Mouse (Mus musculus): Measurements from ENCODE around the gene Dppa2. TPM values are rescaled to one million over a fixed set of nuclear protein-coding genes. Genes with fewer than 3 reads are reported as not detected.

Dppa2 gene
- polyA plus RNA-seq, 1 experiment: not detected

GRCm38 (mm10) chr16:48328420-48328819, 24.7 kb downstream of the Dppa2 start:
- no peak overlapping the region for H3K27ac ChIP-seq (ENCODE audit: insufficient read depth, low read depth, low read length)
- TF ChIP-seq CTCF (IDR thresholded peaks at IDR 0.05; ENCODE audit: low read depth, low read length): no peak
- TF ChIP-seq POLR2A (IDR thresholded peaks at IDR 0.05; ENCODE audit: borderline replicate concordance, low read depth, low read length): no peak
- H3K4me1 ChIP-seq (ENCODE audit: control insufficient read depth, insufficient read depth, low read length): no peaks in the 10 kb centered on the region
- H3K4me3 ChIP-seq (ENCODE audit: insufficient read depth, low read length): no peak overlapping the region

GRCm38 (mm10) chr16:48331822-48332221, 28.1 kb downstream of the Dppa2 start:
- H3K27ac ChIP-seq (ENCODE audit: insufficient read depth, low read depth, low read length): no peak overlapping the region
- H3K4me1 ChIP-seq (ENCODE audit: control insufficient read depth, insufficient read depth, low read length): no peaks in the 10 kb centered on the region
- no peak for TF ChIP-seq CTCF (IDR thresholded peaks at IDR 0.05; ENCODE audit: low read depth, low read length)
- TF ChIP-seq POLR2A (IDR thresholded peaks at IDR 0.05; ENCODE audit: borderline replicate concordance, low read depth, low read length): no peak
- H3K4me3 ChIP-seq (ENCODE audit: insufficient read depth, low read length): no peak overlapping the region

DNA sequence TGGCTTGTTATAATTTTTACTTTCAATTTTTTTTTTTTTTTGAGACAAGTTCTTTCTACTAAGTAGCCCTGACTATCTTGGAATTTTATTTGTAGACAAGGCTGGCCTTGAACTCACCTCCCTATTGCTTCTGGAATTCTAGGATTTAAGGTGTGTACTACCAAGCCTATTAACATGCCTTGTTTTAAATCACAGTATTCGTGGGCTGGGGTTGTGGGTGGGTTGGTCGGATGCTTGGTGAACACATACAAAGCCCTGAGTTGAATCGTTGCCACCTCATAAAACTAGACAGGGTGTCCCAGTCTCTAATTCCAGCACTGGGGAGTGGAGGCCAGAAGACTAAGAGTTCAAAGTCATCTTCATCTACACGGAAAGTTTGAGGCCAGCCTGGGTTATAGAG, 31.6 kb downstream of the Dppa2 start:
- H3K4me3 ChIP-seq (ENCODE audit: insufficient read depth, low read length): no peak overlapping the region
- TF ChIP-seq POLR2A (IDR thresholded peaks at IDR 0.05; ENCODE audit: borderline replicate concordance, low read depth, low read length): no peak
- no peak for TF ChIP-seq CTCF (IDR thresholded peaks at IDR 0.05; ENCODE audit: low read depth, low read length)
- H3K27ac ChIP-seq (ENCODE audit: insufficient read depth, low read depth, low read length): no peak overlapping the region
- no peaks in the 10 kb centered on the region for H3K4me1 ChIP-seq (ENCODE audit: control insufficient read depth, insufficient read depth, low read length)

GRCm38 (mm10) chr16:48344193-48344592, 40.5 kb downstream of the Dppa2 start:
- TF ChIP-seq CTCF (IDR thresholded peaks at IDR 0.05; ENCODE audit: low read depth, low read length): no peak
- no peak for TF ChIP-seq POLR2A (IDR thresholded peaks at IDR 0.05; ENCODE audit: borderline replicate concordance, low read depth, low read length)
- Histone ChIP-seq H3K4me1 (ENCODE audit: control insufficient read depth, insufficient read depth, low read length) (no peaks in the 10 kb centered on the region), H3K27ac (ENCODE audit: insufficient read depth, low read depth, low read length) (no peak overlapping the region), H3K4me3 (ENCODE audit: insufficient read depth, low read length) (no peak overlapping the region)

GRCm38 (mm10) chr16:48347246-48347645, 43.5 kb downstream of the Dppa2 start:
- H3K4me3 ChIP-seq (ENCODE audit: insufficient read depth, low read length): no peak overlapping the region
- no peaks in the 10 kb centered on the region for H3K4me1 ChIP-seq (ENCODE audit: control insufficient read depth, insufficient read depth, low read length)
- TF ChIP-seq CTCF (IDR thresholded peaks at IDR 0.05; ENCODE audit: low read depth, low read length) (no peak), POLR2A (IDR thresholded peaks at IDR 0.05; ENCODE audit: borderline replicate concordance, low read depth, low read length) (no peak)
- no peak overlapping the region for H3K27ac ChIP-seq (ENCODE audit: insufficient read depth, low read depth, low read length)

GRCm38 (mm10) chr16:48355716-48356115, 52.0 kb downstream of the Dppa2 start:
- H3K4me3 ChIP-seq (ENCODE audit: insufficient read depth, low read length): no peak overlapping the region
- TF ChIP-seq CTCF (IDR thresholded peaks at IDR 0.05; ENCODE audit: low read depth, low read length): no peak
- no peak for TF ChIP-seq POLR2A (IDR thresholded peaks at IDR 0.05; ENCODE audit: borderline replicate concordance, low read depth, low read length)
- H3K27ac ChIP-seq (ENCODE audit: insufficient read depth, low read depth, low read length): no peak overlapping the region
- H3K4me1 ChIP-seq (ENCODE audit: control insufficient read depth, insufficient read depth, low read length): no peaks in the 10 kb centered on the region

DNA sequence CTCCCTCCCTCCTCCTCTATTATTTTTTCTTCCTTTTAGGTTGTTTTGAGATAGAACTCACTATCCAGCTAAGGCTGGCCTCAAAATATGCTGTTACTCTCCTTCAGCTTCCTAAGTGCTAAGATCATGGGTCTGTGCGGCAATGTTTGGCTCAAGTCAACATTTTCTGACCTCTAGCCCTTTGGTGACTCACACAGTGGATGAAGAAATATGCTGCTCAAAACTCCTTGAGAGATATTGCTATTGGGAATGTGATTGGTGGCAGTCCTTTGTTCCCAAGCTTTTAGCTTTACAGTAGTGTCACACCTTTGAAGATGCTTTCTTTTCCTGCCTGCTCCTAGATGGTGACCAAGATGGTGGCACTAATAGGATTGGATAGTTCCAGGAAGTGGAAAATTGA, 52.7 kb downstream of the Dppa2 start:
- no peaks in the 10 kb centered on the region for H3K4me1 ChIP-seq (ENCODE audit: control insufficient read depth, insufficient read depth, low read length)
- no peak overlapping the region for H3K27ac ChIP-seq (ENCODE audit: insufficient read depth, low read depth, low read length)
- TF ChIP-seq CTCF (IDR thresholded peaks at IDR 0.05; ENCODE audit: low read depth, low read length): no peak
- TF ChIP-seq POLR2A (IDR thresholded peaks at IDR 0.05; ENCODE audit: borderline replicate concordance, low read depth, low read length): no peak
- H3K4me3 ChIP-seq (ENCODE audit: insufficient read depth, low read length): no peak overlapping the region

- Histone ChIP-seq H3K27ac (ENCODE audit: insufficient read depth, low read depth, low read length) (no peak overlapping the region), H3K4me1 (ENCODE audit: control insufficient read depth, insufficient read depth, low read length) (no peaks in the 10 kb centered on the region), H3K4me3 (ENCODE audit: insufficient read depth, low read length) (no peak overlapping the region)
- no peak for TF ChIP-seq POLR2A (IDR thresholded peaks at IDR 0.05; ENCODE audit: borderline replicate concordance, low read depth, low read length)
- TF ChIP-seq CTCF (IDR thresholded peaks at IDR 0.05; ENCODE audit: low read depth, low read length): no peak
Observed at GRCm38 (mm10) chr16:48360887-48361286, 57.2 kb downstream of the Dppa2 start.

- Histone ChIP-seq H3K27ac (ENCODE audit: insufficient read depth, low read depth, low read length) (no peak overlapping the region), H3K4me3 (ENCODE audit: insufficient read depth, low read length) (no peak overlapping the region), H3K4me1 (ENCODE audit: control insufficient read depth, insufficient read depth, low read length) (no peaks in the 10 kb centered on the region)
- TF ChIP-seq POLR2A (IDR thresholded peaks at IDR 0.05; ENCODE audit: borderline replicate concordance, low read depth, low read length) (no peak), CTCF (IDR thresholded peaks at IDR 0.05; ENCODE audit: low read depth, low read length) (no peak)
Observed at GRCm38 (mm10) chr16:48366801-48367200, 63.1 kb downstream of the Dppa2 start.

DNA sequence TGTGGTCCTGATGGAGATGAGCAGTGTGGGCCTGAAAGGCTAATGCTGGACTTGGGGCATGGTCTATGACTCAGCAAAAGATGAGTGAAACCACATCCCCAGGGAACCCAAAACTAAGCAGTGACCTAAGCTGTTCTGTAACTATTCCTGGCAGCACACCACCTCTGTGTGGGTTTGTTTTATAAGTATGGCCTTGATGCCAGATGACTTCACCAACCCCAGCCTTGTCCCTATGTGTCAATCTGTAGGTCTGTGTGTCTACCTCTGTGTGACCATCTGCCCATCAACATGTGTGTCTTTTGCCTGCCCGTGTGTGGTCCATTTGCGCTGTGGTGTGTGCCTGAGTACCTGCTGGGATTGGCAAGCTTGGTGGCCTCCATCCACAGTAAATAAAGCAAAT, 64.4 kb downstream of the Dppa2 start:
- no peak overlapping the region for H3K27ac ChIP-seq (ENCODE audit: insufficient read depth, low read depth, low read length)
- TF ChIP-seq CTCF (IDR thresholded peaks at IDR 0.05; ENCODE audit: low read depth, low read length) (no peak), POLR2A (IDR thresholded peaks at IDR 0.05; ENCODE audit: borderline replicate concordance, low read depth, low read length) (no peak)
- H3K4me1 ChIP-seq (ENCODE audit: control insufficient read depth, insufficient read depth, low read length): no peaks in the 10 kb centered on the region
- H3K4me3 ChIP-seq (ENCODE audit: insufficient read depth, low read length): no peak overlapping the region

Other genes with a start within 250 kb of the Dppa2 start
- gene Dppa4, start 20.2 kb upstream of the Dppa2 start, polyA plus RNA-seq (2012; ENCODE audit: insufficient read depth, insufficient read length, missing spikeins): not detected in 2 replicates
- gene Gm5485, start 108.5 kb downstream of the Dppa2 start, polyA plus RNA-seq (2012; ENCODE audit: insufficient read depth, insufficient read length, missing spikeins): not detected in 2 replicates
- not detected in 2 replicates for gene Morc1, start 127.3 kb downstream of the Dppa2 start, polyA plus RNA-seq (2012; ENCODE audit: insufficient read depth, insufficient read length, missing spikeins)